Mouse (Mus musculus) midbrain, embryonic 16.5 days (tissue): ENCODE data around the gene Slc4a7. TPM values are rescaled to one million over a fixed set of nuclear protein-coding genes. Genes with fewer than 3 reads are reported as not detected.

Experiments used
- polyA plus RNA-seq: library from polyadenylated mRNA; unstranded; fragments of >200 nt; fragmentation: Nextera tagmentation; extraction: Ambion mirVana; gene quantifications from 2 replicates; pipeline ENCODE4 v1.2.1, GENCODE M21; 2015

The Slc4a7 gene
- polyA plus RNA-seq, 1 experiment from 2014 or later, result 26.7 TPM

Other genes starting within 250 kb of the Slc4a7 start
- gene Nek10, start 101.1 kb downstream of the Slc4a7 start, polyA plus RNA-seq, result 0.11 and 0.54 TPM in 2 replicates